Mouse (Mus musculus) ES-E14 (cell line): ENCODE data around the gene Dnajb5. TPM values are rescaled to one million over a fixed set of nuclear protein-coding genes. Genes with fewer than 3 reads are reported as not detected.

Source experiments
- DNase-seq: peaks from one replicate; pipeline ENCODE4 v3.0.0-alpha.2; 2013; ENCODE audit warnings: low read depth, low spot score
- H3K27ac ChIP-seq: 2 replicates; pipeline ENCODE4 v1.5.1; 2012; ENCODE audit warnings: low read depth, mild to moderate bottlenecking, low read length, moderate library complexity, mixed read lengths; ENCODE audit not compliant: poor library complexity, insufficient read depth, severe bottlenecking
- H3K36me3 ChIP-seq: 2 replicates; pipeline ENCODE4 v1.6.1; 2012; ENCODE audit warnings: mild to moderate bottlenecking, low read length, moderate library complexity, mixed read lengths; ENCODE audit not compliant: control insufficient read depth, poor library complexity, insufficient read depth, severe bottlenecking
- H3K4me1 ChIP-seq, 2 experiments: fragments of 150-350 bp in 1 of 2; sonication (generic) in 1 of 2; 2 replicates each; pipeline ENCODE4 v1.6.1; 2012; ENCODE audit warnings: low read length in 2 of 2, mild to moderate bottlenecking in 1 of 2, mixed read lengths in 1 of 2; ENCODE audit not compliant: control insufficient read depth in 2 of 2, insufficient read depth in 2 of 2, poor library complexity in 1 of 2
- H3K4me3 ChIP-seq, 2 experiments: fragments of 150-350 bp in 1 of 2; sonication (generic) in 1 of 2; 2 replicates each; pipeline ENCODE4 v1.5.1; 2012; ENCODE audit warnings: low read length in 2 of 2, low read depth in 1 of 2, mild to moderate bottlenecking in 1 of 2, mixed read lengths in 1 of 2; ENCODE audit not compliant: insufficient read depth in 1 of 2, poor library complexity in 1 of 2, severe bottlenecking in 1 of 2
- H3K9ac ChIP-seq: 2 replicates; pipeline ENCODE4 v1.6.1; 2012; ENCODE audit warnings: low read depth, mild to moderate bottlenecking, low read length, mixed read lengths; ENCODE audit not compliant: poor library complexity, insufficient read depth, severe bottlenecking
- H3K9me3 ChIP-seq: fragments of 150-350 bp; sonication (generic); 2 replicates; pipeline ENCODE4 v1.6.1; 2012; ENCODE audit warnings: low read depth, mild to moderate bottlenecking, low read length; ENCODE audit not compliant: control insufficient read depth, insufficient read depth
- CHD2 ChIP-seq: IDR thresholded peaks from 2 replicates; pipeline ENCODE4 v1.6.1; 2014; ENCODE audit warnings: mild to moderate bottlenecking, low read depth, low read length, inconsistent platforms
- HCFC1 ChIP-seq: IDR thresholded peaks from 2 replicates; pipeline ENCODE4 v1.6.1; 2012; ENCODE audit warnings: low read length, inconsistent platforms, borderline replicate concordance; ENCODE audit not compliant: insufficient read depth
- MAFK ChIP-seq: IDR thresholded peaks from 2 replicates; pipeline ENCODE4 v1.6.1; 2014; ENCODE audit warnings: mild to moderate bottlenecking, low read depth, low read length, inconsistent platforms; ENCODE audit not compliant: insufficient read depth
- ZC3H11A ChIP-seq: IDR thresholded peaks from 2 replicates; pipeline ENCODE4 v1.6.1; 2012; ENCODE audit warnings: low read depth, mild to moderate bottlenecking, inconsistent platforms, low read length, borderline replicate concordance
- ZNF384 ChIP-seq: IDR thresholded peaks from 2 replicates; pipeline ENCODE4 v1.6.1; 2012; ENCODE audit warnings: low read depth, low read length, inconsistent platforms
- in situ Hi-C, 2 experiments: fragments of 600-800 bp; cut with MboI; formaldehyde crosslinking; loops; one replicate each; pipeline ENCODE4 v1.15.1; 2025; ENCODE audit warnings: low sequenced_read_pairs in 2 of 2, inconsistent platforms in 1 of 2; ENCODE audit not compliant: unreplicated experiment in 2 of 2
- total RNA-seq: library from RNA; depleted of rRNA; stranded (reverse); fragments of 300-350 nt; gene quantifications from 2 replicates; pipeline ENCODE4 v1.2.3, GENCODE M21; 2012

Gene Dnajb5
- total RNA-seq, 1 experiment, result 13.3 TPM

- no peak overlapping the region for H3K4me3 ChIP-seq
- no peaks in the 10 kb centered on the region for H3K9me3 ChIP-seq
- in situ Hi-C loops, result loop anchor here (5.0 kb wide), 1 partner anchor 86 kb away; no protein-coding TSS in a partner anchor
- no peak overlapping the region for H3K9ac ChIP-seq
- no peak overlapping the region for H3K27ac ChIP-seq
- H3K4me1 ChIP-seq, result peaks cover 0 to 5% of the 10 kb centered on the region in 2 experiments; a peak in 2 of 4 replicates
- DNase-seq, result no peak
- TF ChIP-seq ZNF384 (peak; percentile 39; the same call in 1 of the 2 replicates), ZC3H11A (no peak)
- H3K36me3 ChIP-seq, result no peaks in the 10 kb centered on the region
Measured at GRCm38 (mm10) chr4:42963480-42963879, 13.9 kb downstream of the Dnajb5 start.

GRCm38 (mm10) chr4:42965039-42965719 lies 15.6 kb downstream of the Dnajb5 start:
- TF ChIP-seq ZC3H11A (peak; percentile 47; the same call in 1 of the 2 replicates), CHD2 (no peak), MAFK (no peak), ZNF384 (no peak)
- Histone ChIP-seq H3K36me3 (no peaks in the 10 kb centered on the region), H3K4me1 (peaks cover 0 to 5% of the 10 kb centered on the region in 2 experiments; a peak in 2 of 4 replicates), H3K9ac (no peak overlapping the region), H3K9me3 (no peaks in the 10 kb centered on the region), H3K4me3 (no peak overlapping the region), H3K27ac (no peak overlapping the region)
- peak; percentile 62 for DNase-seq
- in situ Hi-C loops, result no loop called here

GRCm38 (mm10) chr4:42969304-42969703 lies 19.7 kb downstream of the Dnajb5 start, which contains the start of gene 1700022I11Rik:
Gene 1700022I11Rik (plus strand): TSS chr4:42969604.
- Histone ChIP-seq H3K9me3 (no peaks in the 10 kb centered on the region), H3K9ac (no peak within 1 kb of the TSS), H3K27ac (no peak within 1 kb of the TSS), H3K36me3 (no peaks in the 10 kb centered on the region), H3K4me1 (peaks cover 0 to 5% of the 10 kb centered on the region in 2 experiments; a peak in 2 of 4 replicates), H3K4me3 (no peak within 1 kb of the TSS)
- DNase-seq, result no peak
- no peak for TF ChIP-seq HCFC1
- in situ Hi-C loops, result no loop called here

GRCm38 (mm10) chr4:42972952-42973351 lies 23.3 kb downstream of the Dnajb5 start:
- no peak for DNase-seq
- no peak for TF ChIP-seq HCFC1
- TF ChIP-seq ZNF384, result no peak
- TF ChIP-seq MAFK, result no peak
- no peak for TF ChIP-seq CHD2
- TF ChIP-seq ZC3H11A, result no peak
- in situ Hi-C loops, result no loop called here
- H3K4me1 ChIP-seq, result no peaks in the 10 kb centered on the region
- no peak overlapping the region for H3K27ac ChIP-seq
- H3K9ac ChIP-seq, result no peak overlapping the region
- no peaks in the 10 kb centered on the region for H3K9me3 ChIP-seq
- no peaks in the 10 kb centered on the region for H3K36me3 ChIP-seq
- H3K4me3 ChIP-seq, result no peak overlapping the region

- H3K9me3 ChIP-seq, result no peaks in the 10 kb centered on the region
- no peak overlapping the region for H3K4me3 ChIP-seq
- TF ChIP-seq ZNF384 (no peak), ZC3H11A (no peak), HCFC1 (no peak), MAFK (no peak), CHD2 (no peak)
- H3K4me1 ChIP-seq, result no peaks in the 10 kb centered on the region
- in situ Hi-C loops, result no loop called here
- H3K36me3 ChIP-seq, result no peaks in the 10 kb centered on the region
- H3K9ac ChIP-seq, result no peak overlapping the region
- H3K27ac ChIP-seq, result no peak overlapping the region
- DNase-seq, result no peak
Measured at GRCm38 (mm10) chr4:42973868-42974267, 24.3 kb downstream of the Dnajb5 start.
